Mouse (Mus musculus): Measurements from ENCODE around the gene Slc8b1.

Slc8b1 gene

DNA sequence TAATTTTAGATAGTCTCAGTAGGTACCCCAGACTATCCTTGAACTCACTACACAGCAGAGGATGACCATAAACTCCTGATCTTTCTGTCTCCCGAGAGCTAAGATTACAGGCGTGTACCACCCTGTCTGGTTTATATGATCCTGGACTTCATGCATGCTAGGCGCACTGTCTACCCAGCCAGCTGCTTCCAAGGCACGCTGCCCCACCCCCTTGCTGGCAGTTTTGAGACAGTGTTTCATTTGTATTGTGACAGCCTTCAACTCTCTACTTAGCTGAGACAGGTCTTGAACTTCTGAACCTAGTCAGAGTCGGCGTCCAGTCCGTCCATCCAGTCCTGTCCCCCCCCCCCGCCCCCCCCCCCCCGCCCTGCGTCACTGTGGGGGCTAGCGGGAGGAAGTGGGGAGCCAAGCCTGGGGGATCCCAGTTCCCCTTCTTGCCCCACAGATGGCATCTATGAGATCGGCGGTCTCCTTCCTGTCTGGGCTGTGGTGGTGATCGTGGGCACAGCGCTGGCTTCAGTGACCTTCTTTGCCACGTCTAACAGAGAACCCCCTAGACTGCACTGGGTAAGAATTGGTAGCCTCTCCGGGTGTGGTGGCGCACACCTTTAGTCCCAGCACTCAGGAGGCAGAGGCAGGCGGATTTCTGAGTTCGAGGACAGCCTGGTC lies 16.5 kb downstream of the Slc8b1 start:
- DNase-seq (ENCODE audit: low spot score) = no peak

DNA sequence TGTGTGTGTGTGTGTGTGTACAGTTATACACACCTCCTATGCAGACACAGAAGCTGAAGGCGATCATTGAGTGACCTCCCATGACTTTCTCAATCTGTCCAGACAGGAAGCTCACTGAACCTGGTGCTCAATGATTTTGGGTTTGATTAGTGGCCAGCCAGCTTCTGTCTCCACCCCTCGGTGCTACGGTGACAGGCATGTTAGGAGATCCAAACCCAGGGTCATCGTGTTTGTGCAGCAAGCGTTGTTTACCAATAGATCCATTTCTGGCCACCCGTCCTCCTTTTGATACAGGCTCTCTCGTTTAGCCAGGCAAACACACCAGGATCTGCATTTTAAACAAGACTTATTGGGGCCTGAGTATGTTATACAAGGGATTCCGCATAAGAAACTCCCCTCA lies 20.7 kb downstream of the Slc8b1 start:
- DNase-seq (ENCODE audit: low spot score) = no peak

DNA sequence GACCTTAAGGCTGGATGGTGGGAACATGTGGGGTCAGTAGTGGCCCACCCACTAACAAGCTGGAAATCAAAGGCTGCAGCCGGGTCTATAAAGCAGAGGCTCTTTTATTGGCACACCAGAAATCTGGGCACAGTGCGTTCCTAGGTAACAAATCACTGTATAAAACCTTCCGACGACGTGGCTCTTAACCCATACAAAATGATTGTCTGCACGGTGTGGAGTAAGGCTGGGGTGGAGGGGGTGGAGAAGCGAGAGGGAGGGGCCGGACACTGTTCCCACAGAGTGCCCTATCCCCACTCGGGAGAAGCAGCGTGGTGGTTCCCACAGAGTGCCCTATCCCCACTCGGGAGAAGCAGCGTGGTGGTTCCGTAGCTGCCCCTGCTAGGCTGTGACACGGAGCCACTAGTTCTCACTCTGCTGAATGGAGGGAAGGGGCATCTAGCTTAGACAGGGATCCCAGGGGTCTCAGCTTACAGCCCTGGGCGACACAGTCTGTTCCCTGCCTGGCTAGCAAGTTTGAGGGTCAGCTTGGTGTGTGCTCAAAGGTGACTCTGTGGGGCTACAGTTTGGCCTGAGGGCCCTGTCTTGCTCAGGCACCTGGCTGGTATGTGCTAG lies 23.2 kb downstream of the Slc8b1 start:
- no peak for DNase-seq (ENCODE audit: low spot score)

GRCm38 (mm10) chr5:120534686-120535075 lies 23.7 kb downstream of the Slc8b1 start:
- no peak for DNase-seq (ENCODE audit: low spot score)

- DNase-seq (ENCODE audit: low spot score) = no peak
Measured at GRCm38 (mm10) chr5:120536046-120536445, 25.1 kb downstream of the Slc8b1 start.

DNA sequence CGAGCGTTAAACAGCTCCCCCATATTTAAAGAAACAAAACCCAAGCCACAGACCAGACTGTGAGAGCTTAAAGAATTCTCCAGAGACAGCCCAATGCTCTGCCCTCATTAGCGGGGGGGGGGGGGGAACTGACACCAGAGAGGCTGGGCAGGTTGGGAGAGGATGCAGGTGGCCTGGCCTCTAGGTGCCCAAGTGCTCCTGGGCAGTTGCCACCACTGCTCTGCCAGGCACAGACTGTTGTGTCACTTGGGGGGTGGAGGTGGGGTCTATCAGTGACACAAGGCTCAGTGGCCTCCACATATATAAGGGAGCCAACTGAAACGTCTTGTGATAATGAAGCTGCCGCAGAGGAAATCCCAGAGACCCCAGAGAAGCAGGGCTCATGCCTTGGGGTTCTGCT lies 25.7 kb downstream of the Slc8b1 start:
- no peak for DNase-seq (ENCODE audit: low spot score)

GRCm38 (mm10) chr5:120548236-120548850 lies 37.4 kb downstream of the Slc8b1 start:
- no peak for DNase-seq (ENCODE audit: low spot score)

DNA sequence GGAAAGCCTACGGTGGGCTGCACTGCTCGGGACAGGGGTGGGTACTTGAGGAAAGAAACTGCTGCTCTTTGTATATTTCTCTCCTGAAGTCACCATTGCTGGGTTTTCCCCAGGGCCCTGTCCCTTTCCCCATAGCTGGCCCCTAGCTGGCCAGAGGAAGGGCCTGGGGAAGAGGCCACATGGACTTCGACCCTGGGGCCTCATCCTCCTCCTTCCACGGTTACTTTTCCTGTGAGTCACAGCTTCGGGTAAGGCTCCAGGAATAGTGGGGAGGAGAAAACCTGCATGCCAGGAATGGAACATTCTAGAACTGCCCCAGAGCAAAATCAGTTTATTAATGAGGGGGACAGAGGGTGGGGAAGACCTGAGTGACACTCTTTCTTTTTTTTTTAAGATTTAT lies 39.2 kb downstream of the Slc8b1 start:
- no peak for DNase-seq (ENCODE audit: low spot score)

- DNase-seq (ENCODE audit: low spot score) = no peak
Measured at GRCm38 (mm10) chr5:120550673-120551072, 39.7 kb downstream of the Slc8b1 start.

GRCm38 (mm10) chr5:120555871-120556270 lies 44.9 kb downstream of the Slc8b1 start:
- DNase-seq (ENCODE audit: low spot score) = no peak

DNA sequence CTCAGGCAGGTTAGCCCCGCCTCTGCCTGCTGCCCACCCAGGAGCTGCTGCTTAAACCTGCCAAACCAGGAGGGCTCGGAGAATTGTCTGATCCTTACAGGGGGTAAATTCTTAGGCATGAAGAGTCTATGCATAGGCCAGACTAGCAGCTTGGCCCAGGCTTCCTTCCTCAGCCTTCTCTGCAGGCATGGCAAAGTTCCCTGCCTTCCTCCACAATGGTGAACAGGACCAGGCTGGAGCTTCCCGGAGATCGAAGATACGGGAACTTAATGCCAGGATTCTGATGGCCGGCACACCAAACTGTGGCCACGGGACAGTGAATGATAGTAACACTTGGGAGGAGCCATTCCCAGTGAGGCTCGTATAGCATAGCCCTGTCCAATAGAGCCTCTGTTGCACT lies 47.1 kb downstream of the Slc8b1 start:
- no peak for DNase-seq (ENCODE audit: low spot score)

DNA sequence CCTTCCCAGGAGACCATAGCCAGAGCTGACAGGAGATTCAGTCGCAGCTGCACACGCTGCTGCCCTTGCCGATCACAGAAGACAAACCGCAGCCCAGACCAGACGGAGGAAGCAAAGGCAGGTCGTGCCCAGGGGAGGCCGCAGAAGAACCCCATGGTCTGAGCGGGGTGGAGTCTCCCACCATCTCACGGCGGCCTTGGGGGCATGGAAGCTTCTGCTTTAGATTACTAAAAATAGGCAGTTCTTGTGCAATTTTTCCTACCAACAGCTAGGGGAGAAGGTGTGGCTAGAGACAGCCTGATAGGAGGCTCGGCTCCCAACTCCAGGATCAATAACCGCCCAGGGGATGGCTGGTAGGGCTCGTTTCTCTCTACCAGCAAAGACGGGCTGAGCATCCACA lies 47.8 kb downstream of the Slc8b1 start:
- DNase-seq (ENCODE audit: low spot score) = no peak

DNA sequence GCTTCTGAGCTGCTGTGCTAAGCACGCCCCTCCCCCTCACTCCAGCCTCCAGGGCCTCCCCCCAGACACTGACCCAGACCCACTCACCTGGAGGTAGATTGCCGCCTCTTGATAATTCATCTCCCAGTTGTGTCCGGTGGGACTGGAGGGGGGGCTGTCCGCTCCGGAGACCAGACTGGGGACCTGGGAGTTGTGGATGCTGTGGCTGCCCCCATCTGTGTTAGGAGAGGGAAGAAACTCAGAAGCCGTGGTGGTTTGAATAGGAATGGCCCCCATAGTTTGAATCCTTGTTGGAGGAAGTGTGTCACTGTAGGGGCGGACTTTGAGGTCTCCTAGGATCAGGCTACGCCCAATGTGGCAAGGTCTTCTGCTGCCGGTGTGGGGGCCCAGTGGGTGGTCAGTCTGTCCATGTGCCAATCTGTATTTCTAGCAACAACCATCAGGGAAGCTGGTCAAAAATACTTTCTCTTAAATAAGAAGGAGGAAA lies 49.2 kb downstream of the Slc8b1 start:
- DNase-seq (ENCODE audit: low spot score) = no peak

GRCm38 (mm10) chr5:120560616-120561311 lies 49.8 kb downstream of the Slc8b1 start:
- no peak for DNase-seq (ENCODE audit: low spot score)

- no peak for DNase-seq (ENCODE audit: low spot score)
Measured at GRCm38 (mm10) chr5:120562956-120563913, 52.3 kb downstream of the Slc8b1 start.

- no peak for DNase-seq (ENCODE audit: low spot score)
Measured at GRCm38 (mm10) chr5:120563914-120564311, 52.9 kb downstream of the Slc8b1 start.

GRCm38 (mm10) chr5:120565171-120565905 lies 54.4 kb downstream of the Slc8b1 start:
- DNase-seq (ENCODE audit: low spot score) = no peak

DNA sequence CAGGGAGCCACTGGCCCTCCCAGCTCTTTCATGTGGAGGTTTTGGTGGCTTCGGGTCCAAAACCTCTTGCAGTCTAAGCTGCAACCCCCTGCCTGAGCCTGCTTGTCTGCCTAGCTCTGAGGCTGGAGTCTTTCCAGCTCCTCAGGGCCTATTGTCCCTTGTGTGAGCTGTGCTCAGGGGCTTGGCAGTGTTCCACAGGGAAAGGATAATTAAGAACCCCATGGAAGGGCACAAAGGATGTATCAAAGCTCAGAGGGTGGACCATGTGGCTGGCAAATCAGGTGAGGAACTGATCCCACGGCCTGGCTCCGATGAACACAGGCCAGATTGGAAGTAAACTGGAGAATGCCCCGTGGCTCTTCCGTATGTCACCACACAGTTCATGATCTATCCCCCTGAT lies 55.1 kb downstream of the Slc8b1 start:
- DNase-seq (ENCODE audit: low spot score) = no peak

GRCm38 (mm10) chr5:120566681-120567252 lies 55.8 kb downstream of the Slc8b1 start:
- DNase-seq (ENCODE audit: low spot score) = no peak

- DNase-seq (ENCODE audit: low spot score) = no peak
Measured at GRCm38 (mm10) chr5:120567253-120567701, 56.3 kb downstream of the Slc8b1 start.
